Mouse (Mus musculus) CH12.LX (cell line): ENCODE measurements around the gene Slc24a3. TPM values are rescaled to one million over a fixed set of nuclear protein-coding genes. Genes with fewer than 3 reads are reported as not detected.

Experiments used
- DNase-seq: peaks from one replicate; pipeline ENCODE4 v3.0.0-alpha.2; 2013; ENCODE audit errors: extremely low read depth
- H3K27ac ChIP-seq: 2 replicates; pipeline ENCODE4 v1.5.1; 2012; ENCODE audit warnings: low read depth, mild to moderate bottlenecking, control low read depth, moderate library complexity; ENCODE audit not compliant: insufficient read depth
- H3K27me3 ChIP-seq: replicated peaks from 2 replicates; pipeline ENCODE3; 2012; ENCODE audit warnings: inconsistent platforms
- H3K36me3 ChIP-seq, 2 experiments: replicated peaks in 1 of 2; 2 replicates each; pipeline versions ENCODE3 to v1.6.1; 2012; ENCODE audit warnings: inconsistent platforms in 1 of 2, low read length in 1 of 2, mild to moderate bottlenecking in 1 of 2, mixed read lengths in 1 of 2, moderate library complexity in 1 of 2; ENCODE audit not compliant: control insufficient read depth in 1 of 2, insufficient read depth in 1 of 2
- H3K4me1 ChIP-seq, 2 experiments: 2 replicates each; pipeline ENCODE4 v1.6.1; 2012; ENCODE audit warnings: inconsistent platforms in 1 of 2, moderate library complexity in 1 of 2; ENCODE audit not compliant: insufficient read depth in 2 of 2, control insufficient read depth in 1 of 2
- H3K4me2 ChIP-seq: 2 replicates; pipeline ENCODE4 v1.6.1; 2012; ENCODE audit warnings: low read depth, mild to moderate bottlenecking, control low read depth; ENCODE audit not compliant: poor library complexity, insufficient read depth, severe bottlenecking
- H3K4me3 ChIP-seq, 3 experiments: fragments of 150-350 bp in 1 of 3; sonication (generic) in 1 of 3; replicated peaks in 1 of 3; 2 replicates each; pipeline versions ENCODE3 to v1.5.1; 2011 to 2012; ENCODE audit warnings: low read depth in 2 of 3, low read length in 2 of 3, mild to moderate bottlenecking in 2 of 3, moderate library complexity in 2 of 3, control low read depth in 1 of 3, improper control_type of control experiment in 1 of 3, inconsistent platforms in 1 of 3, mixed read lengths in 1 of 3; ENCODE audit not compliant: poor library complexity in 1 of 3
- H3K79me2 ChIP-seq: replicated peaks from 2 replicates; pipeline ENCODE4 v1.6.1; 2012; ENCODE audit warnings: mild to moderate bottlenecking, moderate library complexity; ENCODE audit not compliant: control insufficient read depth, poor library complexity, insufficient read depth, severe bottlenecking; ENCODE audit errors: extremely low read depth
- H3K9ac ChIP-seq: 2 replicates; pipeline ENCODE4 v1.6.1; 2012; ENCODE audit warnings: low read depth, mild to moderate bottlenecking, control low read depth, moderate library complexity; ENCODE audit not compliant: insufficient read depth
- H3K9me3 ChIP-seq: replicated peaks from 2 replicates; pipeline ENCODE3; 2012; ENCODE audit warnings: low read length, inconsistent platforms, mixed read lengths
- BHLHE40 ChIP-seq: IDR thresholded peaks from 2 replicates; pipeline ENCODE4 v1.6.1; 2011; ENCODE audit warnings: mild to moderate bottlenecking, low read depth, low read length, improper control_type of control experiment
- CHD1 ChIP-seq: IDR thresholded peaks from 2 replicates; pipeline ENCODE4 v1.6.1; 2012; ENCODE audit warnings: low read depth, low read length, improper control_type of control experiment, inconsistent platforms
- CHD2 ChIP-seq: IDR thresholded peaks from 2 replicates; pipeline ENCODE4 v1.6.1; 2011; ENCODE audit warnings: low read length, improper control_type of control experiment
- CTCF ChIP-seq, 2 experiments: IDR thresholded peaks in 1 of 2; conservative IDR thresholded peaks in 1 of 2; 2 replicates each; pipeline ENCODE4 v1.5.1; 2011 to 2012; ENCODE audit warnings: low read depth in 2 of 2, low read length in 2 of 2, improper control_type of control experiment in 1 of 2, inconsistent platforms in 1 of 2, mild to moderate bottlenecking in 1 of 2, moderate library complexity in 1 of 2
- E2F4 ChIP-seq: IDR thresholded peaks from 2 replicates; pipeline ENCODE4 v1.6.1; 2011; ENCODE audit warnings: low read depth, low read length, improper control_type of control experiment; ENCODE audit not compliant: insufficient replicate concordance
- ELF1 ChIP-seq: IDR thresholded peaks from 2 replicates; pipeline ENCODE4 v1.6.1; 2014; ENCODE audit warnings: low read depth, mild to moderate bottlenecking, inconsistent platforms, low read length, improper control_type of control experiment
- ETS1 ChIP-seq: conservative IDR thresholded peaks from 2 replicates; pipeline ENCODE4 v1.6.1; 2012; ENCODE audit warnings: low read depth, mild to moderate bottlenecking, inconsistent platforms, low read length, improper control_type of control experiment, moderate library complexity
- GABPA ChIP-seq: IDR thresholded peaks from 2 replicates; pipeline ENCODE4 v1.6.1; 2012; ENCODE audit warnings: low read depth, low read length, improper control_type of control experiment, inconsistent platforms; ENCODE audit not compliant: insufficient replicate concordance
- IRF4 ChIP-seq: IDR thresholded peaks from 2 replicates; pipeline ENCODE4 v1.6.1; 2014; ENCODE audit warnings: low read depth, mild to moderate bottlenecking, inconsistent platforms, low read length, improper control_type of control experiment
- JUND ChIP-seq: conservative IDR thresholded peaks from 2 replicates; pipeline ENCODE4 v1.6.1; 2011; ENCODE audit warnings: low read depth, low read length, improper control_type of control experiment
- MAFK ChIP-seq: IDR thresholded peaks from 2 replicates; pipeline ENCODE4 v1.6.1; 2011; ENCODE audit warnings: low read length, improper control_type of control experiment; ENCODE audit not compliant: insufficient replicate concordance
- MAX ChIP-seq: IDR thresholded peaks from 2 replicates; pipeline ENCODE4 v1.6.1; 2011; ENCODE audit warnings: low read length, improper control_type of control experiment
- MEF2A ChIP-seq: IDR thresholded peaks from 2 replicates; pipeline ENCODE4 v1.6.1; 2014; ENCODE audit warnings: low read depth, mild to moderate bottlenecking, inconsistent platforms, low read length, improper control_type of control experiment, borderline replicate concordance
- MYC ChIP-seq: IDR thresholded peaks from 2 replicates; pipeline ENCODE4 v1.6.1; 2011; ENCODE audit warnings: low read depth, mild to moderate bottlenecking, improper control_type of control experiment, low read length
- NELFE ChIP-seq: IDR thresholded peaks from 2 replicates; pipeline ENCODE4 v1.6.1; 2011; ENCODE audit warnings: low read depth, low read length, improper control_type of control experiment
- NRF1 ChIP-seq: IDR thresholded peaks from 2 replicates; pipeline ENCODE4 v1.6.1; 2014; ENCODE audit warnings: low read depth, mild to moderate bottlenecking, inconsistent platforms, low read length, improper control_type of control experiment, moderate library complexity
- PAX5 ChIP-seq: IDR thresholded peaks from 2 replicates; pipeline ENCODE4 v1.6.1; 2012; ENCODE audit warnings: low read length, inconsistent platforms, mixed read lengths
- POLR2A ChIP-seq: IDR thresholded peaks from 2 replicates; pipeline ENCODE4 v1.6.1; 2011; ENCODE audit warnings: low read depth, mild to moderate bottlenecking, improper control_type of control experiment, low read length
- RAD21 ChIP-seq: IDR thresholded peaks from 2 replicates; pipeline ENCODE4 v1.6.1; 2011; ENCODE audit warnings: low read depth, mild to moderate bottlenecking, low read length, improper control_type of control experiment, moderate library complexity
- RCOR1 ChIP-seq: conservative IDR thresholded peaks from 2 replicates; pipeline ENCODE4 v1.6.1; 2012; ENCODE audit warnings: low read depth, mild to moderate bottlenecking, inconsistent platforms, low read length, improper control_type of control experiment
- SIN3A ChIP-seq: IDR thresholded peaks from 2 replicates; pipeline ENCODE4 v1.6.1; 2012; ENCODE audit warnings: low read length, improper control_type of control experiment, inconsistent platforms
- TBP ChIP-seq: conservative IDR thresholded peaks from 2 replicates; pipeline ENCODE4 v1.6.1; 2011; ENCODE audit warnings: low read depth, low read length, improper control_type of control experiment
- TCF12 ChIP-seq: IDR thresholded peaks from 2 replicates; pipeline ENCODE4 v1.6.1; 2014; ENCODE audit warnings: low read depth, mild to moderate bottlenecking, inconsistent platforms, low read length, improper control_type of control experiment
- UBTF ChIP-seq: IDR thresholded peaks from 2 replicates; pipeline ENCODE4 v1.6.1; 2012; ENCODE audit warnings: low read depth, mild to moderate bottlenecking, inconsistent platforms, low read length, improper control_type of control experiment, moderate library complexity
- USF1 ChIP-seq: IDR thresholded peaks from 2 replicates; pipeline ENCODE4 v1.6.1; 2014; ENCODE audit warnings: low read depth, mild to moderate bottlenecking, inconsistent platforms, low read length, improper control_type of control experiment
- USF2 ChIP-seq: conservative IDR thresholded peaks from 2 replicates; pipeline ENCODE4 v1.6.1; 2011; ENCODE audit warnings: low read depth, low read length, improper control_type of control experiment
- ZKSCAN1 ChIP-seq: IDR thresholded peaks from 2 replicates; pipeline ENCODE4 v1.6.1; 2012; ENCODE audit warnings: low read depth, inconsistent platforms, low read length, improper control_type of control experiment, borderline replicate concordance
- ZNF384 ChIP-seq: IDR thresholded peaks from 2 replicates; pipeline ENCODE4 v1.6.1; 2012; ENCODE audit warnings: low read depth, low read length, improper control_type of control experiment, inconsistent platforms
- dilution Hi-C: fragments of 300-500 bp; cut with MboI; formaldehyde crosslinking; loops from 2 replicates; pipeline ENCODE4 v1.14.3; 2020; ENCODE audit warnings: low sequenced_read_pairs; ENCODE audit not compliant: extremely low pct_unique_long_range_greater_than_20kb, extremely low pct_ligation_motif_present
- in situ Hi-C: fragments of 300-500 bp; cut with MboI; formaldehyde crosslinking; loops from 3 replicates; pipeline ENCODE4 v1.14.3; 2019; ENCODE audit warnings: low sequenced_read_pairs, low pct_ligation_motif_present, low pct_unique_long_range_greater_than_20kb, mixed read lengths
- polyA plus RNA-seq: library from polyadenylated mRNA; unstranded; fragments of >175 nt; gene quantifications from 2 replicates; pipeline ENCODE4 v1.2.1, GENCODE M21; 2012; ENCODE audit warnings: low read depth; ENCODE audit not compliant: insufficient read length
- total RNA-seq, 2 experiments: library from RNA; depleted of rRNA; stranded (reverse); fragments of 300-350 nt in 1 of 2; fragments of >200 nt in 1 of 2; gene quantifications; 2 replicates each; pipeline ENCODE4 v1.2.3; 2012 to 2014

Gene Slc24a3
- total and polyA plus RNA-seq, 3 experiments: not detected

DNA sequence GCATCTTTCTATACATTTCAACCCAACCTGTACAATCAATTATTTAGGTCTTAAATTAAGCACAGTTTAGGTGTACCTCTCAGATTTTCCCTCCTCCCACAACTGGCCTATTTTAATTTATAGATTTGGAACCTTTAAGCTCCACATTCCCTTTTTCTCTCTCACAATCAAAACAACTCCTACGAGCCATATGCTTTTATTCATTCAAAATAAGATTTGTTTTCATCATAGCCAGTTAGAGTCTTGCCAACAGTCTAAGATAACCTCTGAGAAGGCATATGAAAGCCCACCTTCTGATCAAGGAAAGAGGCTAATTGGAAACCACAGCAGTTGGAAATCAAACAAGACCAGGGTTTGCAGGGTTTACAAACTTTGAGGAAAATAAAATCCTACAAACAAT is 177.0 kb downstream of the Slc24a3 start:
- dilution Hi-C loops: no loop called here

DNA sequence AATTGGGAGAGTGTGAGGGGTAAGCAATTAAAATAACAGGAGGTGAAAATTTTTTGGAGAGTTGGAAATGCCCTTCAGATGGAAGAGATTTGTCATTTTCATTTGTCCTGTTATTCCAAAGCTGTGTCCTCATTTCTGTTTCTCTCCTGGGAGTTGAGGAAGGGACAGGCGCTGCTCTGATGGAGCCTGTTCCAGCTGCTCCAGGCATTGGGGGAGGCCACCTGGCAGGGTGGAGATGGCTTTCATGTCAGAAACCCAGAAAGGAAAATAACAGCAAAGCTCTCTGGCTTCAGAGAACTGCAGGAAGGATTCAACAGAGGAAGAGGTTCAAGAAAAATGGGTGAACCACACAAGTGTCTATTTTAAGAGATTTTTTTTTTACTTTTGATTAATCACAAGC is 186.2 kb downstream of the Slc24a3 start:
- no peak for DNase-seq
- dilution Hi-C loops (no loop called here), in situ Hi-C loops (no loop called here)

More for the DNA sequence above, 177.0 kb downstream of the Slc24a3 start:
- Histone ChIP-seq H3K27me3 (peaks cover 1% of the 10 kb centered on the region), H3K4me2 (no peak overlapping the region)
- TF ChIP-seq USF2 (no peak), IRF4 (no peak), PAX5 (no peak), RCOR1 (no peak), ETS1 (no peak), TCF12 (no peak), SIN3A (no peak), UBTF (no peak), NRF1 (no peak), ZKSCAN1 (no peak), ELF1 (no peak), POLR2A (no peak), CHD2 (no peak), CTCF (conservative IDR thresholded peaks at IDR 0.05 in 1 of 2, IDR thresholded peaks at IDR 0.05 in 1 of 2; ENCODE audit: low read depth in 2 of 2, low read length in 2 of 2) (no peak)
- TF ChIP-seq, all 38 proteins: peak for 0
- Histone ChIP-seq H3K4me3 (no peak overlapping the region), H3K27ac (no peak overlapping the region), H3K9me3 (no peaks in the 10 kb centered on the region), H3K4me1 (0 out of 4 replicates have a peak, but pooled peaks cover 0 to 3% of the 10 kb centered on the region in 2 experiments), H3K9ac (no peak overlapping the region), H3K79me2 (no peaks in the 10 kb centered on the region), H3K36me3 (no peaks in the 10 kb centered on the region)
- in situ Hi-C loops: no loop called here
- DNase-seq: no peak

More for the DNA sequence above, 186.2 kb downstream of the Slc24a3 start:
- no peak for TF ChIP-seq JUND
- TF ChIP-seq ZNF384: no peak
- TF ChIP-seq CHD1: no peak
- TF ChIP-seq IRF4: no peak
- no peak for TF ChIP-seq MEF2A
- no peak for TF ChIP-seq MAFK
- no peak for TF ChIP-seq GABPA
- TF ChIP-seq MYC: no peak
- no peak for TF ChIP-seq TBP
- no peak for TF ChIP-seq E2F4
- TF ChIP-seq BHLHE40: no peak
- no peak for TF ChIP-seq RAD21
- no peak for TF ChIP-seq USF1
- no peak for TF ChIP-seq MAX
- no peak for TF ChIP-seq ZKSCAN1
- TF ChIP-seq ETS1: no peak
- TF ChIP-seq NELFE: no peak
- Histone ChIP-seq H3K36me3 (no peaks in the 10 kb centered on the region), H3K9me3 (no peaks in the 10 kb centered on the region), H3K4me1 (no peaks in the 10 kb centered on the region), H3K27me3 (peaks cover 5% of the 10 kb centered on the region), H3K4me2 (no peak overlapping the region), H3K9ac (no peak overlapping the region), H3K4me3 (no peak overlapping the region), H3K27ac (no peak overlapping the region), H3K79me2 (no peaks in the 10 kb centered on the region)
